Comparison of ENCODE assay signal across 20 mouse cellular contexts in genomic region chr2:167070341-167070740, GRCm38 (mm10). TPM values are rescaled to one million over a fixed set of nuclear protein-coding genes. Genes with fewer than 3 reads are reported as not detected.
DNase-seq lines count a peak whose midpoint lies in the region; ATAC-seq lines count a peak whose summit lies in the region.
"Had no signal": no experiment of that assay in that cellular context is flagged by ENCODE, and none has a peak within 500 bp of the region (broad histone marks: within the 10 kb centered on the region; RNA-seq: fewer than 3 reads in every experiment).

No protein-coding gene starts in this region.

- no peak overlapping the region for H3K9ac ChIP-seq in kidney, embryonic 14.5 days (ENCODE audit: low read depth, low read length)
- H3K9ac ChIP-seq: heart, embryonic 15.5 days; liver, embryonic 15.5 days; neural tube, embryonic 12.5 days had no signal

- H3K4me2 ChIP-seq in kidney, embryonic 14.5 days (replicated peaks; ENCODE audit: low read depth, low read length) = no peak overlapping the region

- H3K27me3 ChIP-seq in kidney, embryonic 14.5 days (ENCODE audit: control insufficient read depth, insufficient read depth, low read length) = no peaks in the 10 kb centered on the region
- H3K27me3 ChIP-seq: CH12.LX; heart, embryonic 15.5 days; liver, embryonic 15.5 days; midbrain, embryonic 12.5 days; neural tube, embryonic 12.5 days had no signal

- no peak for DNase-seq in cerebellum, postnatal 4 days (ENCODE audit: low spot score in 2 of 2)
- DNase-seq in kidney, postnatal 10 days = peak; percentile 59
- peak; percentile 46 for DNase-seq in ES-CJ7 (ENCODE audit: low read depth, low spot score)
- peak; percentile 72 for DNase-seq in cerebellum, adult 8-10 months
- DNase-seq in layer of hippocampus, adult 8-10 months (ENCODE audit: low spot score in 2 of 2) = no peak
- no peak for DNase-seq in adrenal gland, adult (ENCODE audit: inconsistent age in 2 of 2, low spot score in 1 of 2)
- DNase-seq: adrenal gland, adult 2 months; gastrocnemius, postnatal 36 days; layer of hippocampus, adult 9-11 months; lung, postnatal 4 days; retina, postnatal 1 day; thymus, postnatal 36 days had no signal

- H3K9me3 ChIP-seq in kidney, embryonic 14.5 days (ENCODE audit: control insufficient read depth, low read length) = no peaks in the 10 kb centered on the region
- H3K9me3 ChIP-seq: heart, embryonic 15.5 days; liver, embryonic 15.5 days; midbrain, embryonic 12.5 days; neural tube, embryonic 12.5 days had no signal

- H3K4me1 ChIP-seq in kidney, embryonic 14.5 days (ENCODE audit: control insufficient read depth, insufficient read depth, low read length) = peaks cover 3% of the 10 kb centered on the region; the same call in 1 of the 2 replicates

- peaks cover 15% of the 10 kb centered on the region for H3K36me3 ChIP-seq in kidney, embryonic 14.5 days (ENCODE audit: control insufficient read depth, insufficient read depth, low read length)

- no peak overlapping the region for H3K4me3 ChIP-seq in kidney, embryonic 14.5 days (ENCODE audit: low read length)
- H3K4me3 ChIP-seq: heart, embryonic 15.5 days; midbrain, embryonic 12.5 days; neural tube, embryonic 12.5 days had no signal

- no peak overlapping the region for H3K27ac ChIP-seq in kidney, embryonic 14.5 days (ENCODE audit: low read depth, low read length)
- H3K27ac ChIP-seq: heart, embryonic 15.5 days; liver, embryonic 15.5 days; neural tube, embryonic 12.5 days had no signal

- ATAC-seq in cerebellum, adult (ENCODE audit: insufficient number of reproducible peaks, low FRiP score, low TSS enrichment) = peak; percentile 53; the same call in 1 of the 2 replicates
- no peak for ATAC-seq in kidney, embryonic 14.5 days (ENCODE audit: low FRiP score, low TSS enrichment)
- ATAC-seq: inflammation-experienced regulatory T-cells, adult 6 months had no signal

- WGBS in kidney, embryonic 14.5 days = 56% methylated on average over 6 of the region's 6 CpGs

RNA-seq across cellular contexts. Expression of gene Znfx1, which starts 7.5 kb away (rescaled TPM):
- polyA plus RNA-seq in kidney, embryonic 14.5 days (2014; fragmentation: Nextera tagmentation; extraction: Ambion mirVana) = 4.3 and 10.5 TPM in 2 replicates
- total RNA-seq in layer of hippocampus, adult 8-10 months (2022) = 10 to 100 TPM; 52.2 to 54.7 (median 52.5) TPM

RNA-seq across cellular contexts. Expression of gene Ddx27, which starts 55.3 kb away (rescaled TPM):
- polyA plus RNA-seq in kidney, embryonic 14.5 days (2014; fragmentation: Nextera tagmentation; extraction: Ambion mirVana) = 43.5 and 55.8 TPM in 2 replicates
- 10 to 100 TPM; 30.4 to 34.8 (median 33.5) TPM for total RNA-seq in layer of hippocampus, adult 8-10 months (2022)

Comparison
In these comparisons a context has a peak if more than half of its experiments do, and no peak if none do; other contexts are left out.
1. DNase-seq: peak in kidney, postnatal 10 days (single experiment), ES-CJ7 (single experiment) and cerebellum, adult 8-10 months (single experiment); none in cerebellum, postnatal 4 days (0 of 2), layer of hippocampus, adult 8-10 months (0 of 2) and adrenal gland, adult (0 of 2).